Mouse (Mus musculus) lung, postnatal 36 days (tissue): Measurements from ENCODE around the gene Hoxa6.

Experiments used
- DNase-seq: peaks from one replicate; pipeline ENCODE4 v3.0.0; 2022; ENCODE audit warnings: mixed read lengths

The Hoxa6 gene

DNA sequence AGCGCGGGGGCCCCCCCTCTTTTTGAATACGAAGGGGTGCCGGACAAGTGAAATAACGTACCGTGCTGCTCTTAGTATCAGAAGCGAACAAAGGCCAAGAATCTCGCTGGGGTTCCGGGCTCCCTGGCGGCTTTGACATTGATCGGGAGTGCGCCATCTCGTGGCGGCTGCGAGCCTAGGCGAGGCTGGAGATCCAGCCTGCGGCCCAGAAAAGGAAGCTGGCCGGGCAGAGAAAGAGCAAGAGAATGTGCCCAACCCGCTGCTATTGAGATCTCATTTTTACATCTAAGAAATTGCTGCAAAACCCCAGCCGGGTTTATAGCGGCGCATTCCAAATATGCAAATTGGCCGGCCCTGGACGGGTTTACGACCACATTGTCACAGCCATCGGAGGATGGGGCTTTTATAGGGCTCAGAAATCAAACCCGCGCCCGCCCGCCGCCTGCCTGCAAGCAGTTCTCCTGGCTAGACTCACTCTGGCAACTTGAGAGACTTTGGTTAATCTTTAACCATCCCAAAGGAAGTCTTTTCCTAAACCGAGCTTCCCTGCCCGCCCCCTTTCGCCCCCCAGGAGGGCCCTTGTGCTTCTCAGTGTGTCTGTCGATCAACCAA lies 32.0 kb upstream of the Hoxa6 start, which contains the start of gene Hoxa10:
Gene Hoxa10, minus strand, starts transcription at position 466 of the 612 bp plus-strand sequence.
- DNase-seq, result peak; percentile 85

DNA sequence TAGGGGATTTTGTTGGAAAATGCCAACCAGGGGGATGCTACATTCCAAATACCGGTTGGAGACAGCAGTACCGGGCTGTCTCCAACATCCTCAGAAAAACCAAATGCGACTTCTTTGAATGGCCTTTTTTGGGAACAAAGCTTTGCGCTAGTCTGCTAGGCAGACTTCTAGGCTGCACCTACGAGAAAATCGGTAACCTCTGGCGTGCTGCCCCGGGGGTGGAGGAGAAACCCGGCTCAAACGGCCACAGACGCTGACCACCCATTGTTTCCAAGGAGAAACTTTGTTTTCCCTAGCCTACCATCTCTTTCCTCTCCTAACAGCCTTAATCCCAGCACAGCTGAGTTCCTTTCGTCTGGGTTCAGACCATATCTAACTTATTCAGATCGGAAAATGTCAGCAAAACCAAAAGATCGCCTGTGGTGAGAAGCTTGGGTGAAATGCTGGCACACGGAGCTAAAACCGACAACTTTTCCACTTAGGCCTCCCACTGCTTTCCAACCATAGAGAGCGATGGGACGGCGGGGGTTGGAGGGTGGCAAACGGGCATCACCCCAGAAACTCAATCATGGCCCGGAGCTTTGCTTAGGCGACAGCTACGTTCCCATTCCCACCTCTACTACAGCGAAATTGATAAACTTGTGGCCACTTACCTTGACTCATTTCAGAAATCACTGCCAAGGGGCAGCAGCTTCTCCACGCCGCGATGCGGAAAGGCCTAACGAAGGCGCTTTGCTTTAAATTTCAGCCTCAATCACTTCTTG lies 31.3 kb upstream of the Hoxa6 start:
- DNase-seq, result no peak

DNA sequence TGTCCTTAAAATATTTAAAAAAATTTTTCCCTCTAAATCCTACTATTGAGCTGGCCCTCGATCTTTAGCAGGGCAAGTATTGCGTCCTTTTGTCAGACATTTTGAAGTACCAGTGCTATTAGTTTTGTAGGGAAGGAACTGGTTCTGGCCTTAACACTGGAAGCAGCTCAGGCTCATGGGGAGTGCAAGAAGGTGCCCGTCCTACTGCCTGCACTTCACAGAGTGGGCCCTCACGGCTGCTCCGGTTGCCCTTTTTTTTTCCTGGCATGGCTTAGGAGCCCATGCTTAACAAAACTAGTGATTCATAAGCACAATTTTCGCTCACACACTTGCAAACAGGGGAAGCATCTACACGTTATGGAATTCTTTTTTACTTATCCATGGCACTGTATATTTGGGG lies 30.5 kb upstream of the Hoxa6 start:
- DNase-seq, result no peak

DNA sequence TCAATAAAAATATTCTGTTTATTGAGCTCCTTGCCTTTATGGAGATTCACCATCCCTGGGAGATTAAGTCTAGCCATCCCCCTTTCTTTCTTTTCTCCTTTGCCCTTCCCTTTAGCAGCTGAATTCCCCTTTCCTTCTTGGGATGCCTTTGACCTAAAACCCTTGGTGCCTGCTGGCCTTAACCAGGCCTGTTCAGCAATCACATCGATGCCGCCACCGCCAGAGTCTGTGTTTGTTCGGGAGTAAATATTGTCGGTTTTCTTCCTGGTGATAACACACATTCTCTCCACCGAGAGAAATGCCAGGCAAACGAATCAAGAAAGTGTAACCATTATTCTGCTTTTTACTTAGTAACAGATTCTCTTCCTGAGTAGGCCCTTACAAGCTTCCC lies 29.6 kb upstream of the Hoxa6 start:
- DNase-seq, result no peak

DNA sequence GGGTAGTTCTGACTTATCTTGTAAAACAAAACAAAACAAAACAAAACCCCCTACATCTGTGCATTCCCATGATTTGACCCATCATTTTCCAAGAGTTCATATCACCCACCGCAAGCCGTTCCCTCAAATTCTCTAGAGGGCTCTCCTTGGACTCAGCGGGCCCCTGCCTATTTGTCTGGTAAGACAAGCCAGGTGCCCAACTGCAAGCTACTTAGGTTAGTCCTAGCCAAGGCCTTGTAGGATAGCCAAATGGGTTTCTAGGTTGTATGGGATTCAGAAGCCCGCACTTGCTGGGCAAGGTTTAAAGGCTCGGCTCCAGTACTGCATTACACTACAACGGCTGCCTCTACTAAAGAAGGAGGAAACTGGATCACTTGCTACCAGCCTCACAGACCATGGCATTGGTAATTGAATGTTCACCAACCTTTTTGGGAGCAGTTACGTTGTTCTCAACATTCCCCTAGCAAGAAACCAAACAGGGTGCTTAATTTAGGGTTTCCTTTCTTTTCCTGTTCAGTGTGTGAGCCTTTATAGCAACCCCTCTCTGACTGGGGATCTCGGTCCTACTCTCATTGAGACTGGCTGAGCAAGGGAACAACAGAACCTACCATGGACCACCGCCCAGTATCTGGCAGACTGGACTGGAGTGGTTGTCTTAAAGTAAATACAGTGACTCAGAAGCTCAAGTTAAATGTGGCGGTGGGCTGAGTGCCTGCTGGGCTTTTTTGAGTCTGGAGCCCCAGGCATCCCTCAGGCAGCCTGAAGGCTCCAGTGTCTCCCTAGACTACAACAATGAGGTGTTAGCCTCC lies 29.0 kb upstream of the Hoxa6 start:
- DNase-seq, result no peak

DNA sequence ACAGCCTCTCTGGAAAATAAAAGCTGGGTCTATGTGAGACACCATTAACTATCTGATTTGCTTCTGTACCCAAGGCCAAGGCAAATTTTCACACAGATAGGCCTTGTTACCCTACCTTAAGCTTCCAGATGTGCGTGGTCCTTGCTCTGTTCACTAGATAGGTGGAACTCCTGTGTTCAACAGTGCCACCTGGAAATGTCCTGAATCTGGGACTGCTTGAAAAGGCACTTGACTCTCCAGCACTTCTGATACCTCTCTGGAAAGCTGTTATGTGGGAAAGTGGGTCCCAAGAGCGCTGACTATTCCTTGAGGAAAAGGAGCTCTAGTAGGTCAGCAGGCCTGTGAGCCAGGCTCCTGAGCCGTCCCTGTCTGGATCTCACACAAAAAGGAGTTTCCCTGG lies 28.3 kb upstream of the Hoxa6 start:
- DNase-seq, result no peak

DNA sequence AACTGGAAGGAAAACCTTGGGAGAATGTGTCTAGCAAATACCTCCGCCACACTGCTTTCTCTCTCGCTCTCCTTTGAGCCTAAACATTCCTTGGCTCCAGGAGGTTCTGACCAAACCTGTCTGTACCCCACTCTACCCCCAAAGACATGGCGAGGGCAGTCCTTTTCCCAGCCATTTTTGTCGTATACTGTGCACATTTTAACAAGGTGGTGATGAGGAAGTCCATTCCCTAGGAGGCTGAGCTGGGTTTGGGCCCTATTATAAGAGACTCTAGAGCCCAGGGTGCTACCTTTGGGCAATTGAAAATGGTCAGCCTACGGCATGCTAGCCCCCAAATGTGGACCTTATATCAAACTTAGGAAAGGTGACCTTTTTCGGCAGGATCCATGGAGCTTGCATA lies 27.3 kb upstream of the Hoxa6 start:
- DNase-seq, result no peak

DNA sequence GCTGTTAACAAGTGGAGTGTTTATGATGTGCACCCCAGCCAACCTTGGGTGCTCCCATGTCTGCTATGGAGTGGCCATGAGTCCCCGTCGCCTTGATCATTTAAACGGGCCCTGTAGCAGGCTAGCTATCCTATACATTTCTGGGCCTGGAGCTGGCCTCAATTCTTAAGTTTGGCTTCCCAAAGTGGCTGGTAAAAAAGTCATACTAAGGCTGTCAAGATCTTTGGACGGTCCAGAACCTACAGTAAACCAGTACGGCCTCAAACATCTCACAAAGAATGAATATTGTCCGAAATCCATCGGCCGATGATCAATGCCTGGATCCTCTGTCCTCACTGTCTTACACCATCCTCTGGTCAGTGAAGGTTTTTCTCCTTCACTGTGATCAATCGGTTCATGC lies 26.7 kb upstream of the Hoxa6 start:
- DNase-seq, result no peak

DNA sequence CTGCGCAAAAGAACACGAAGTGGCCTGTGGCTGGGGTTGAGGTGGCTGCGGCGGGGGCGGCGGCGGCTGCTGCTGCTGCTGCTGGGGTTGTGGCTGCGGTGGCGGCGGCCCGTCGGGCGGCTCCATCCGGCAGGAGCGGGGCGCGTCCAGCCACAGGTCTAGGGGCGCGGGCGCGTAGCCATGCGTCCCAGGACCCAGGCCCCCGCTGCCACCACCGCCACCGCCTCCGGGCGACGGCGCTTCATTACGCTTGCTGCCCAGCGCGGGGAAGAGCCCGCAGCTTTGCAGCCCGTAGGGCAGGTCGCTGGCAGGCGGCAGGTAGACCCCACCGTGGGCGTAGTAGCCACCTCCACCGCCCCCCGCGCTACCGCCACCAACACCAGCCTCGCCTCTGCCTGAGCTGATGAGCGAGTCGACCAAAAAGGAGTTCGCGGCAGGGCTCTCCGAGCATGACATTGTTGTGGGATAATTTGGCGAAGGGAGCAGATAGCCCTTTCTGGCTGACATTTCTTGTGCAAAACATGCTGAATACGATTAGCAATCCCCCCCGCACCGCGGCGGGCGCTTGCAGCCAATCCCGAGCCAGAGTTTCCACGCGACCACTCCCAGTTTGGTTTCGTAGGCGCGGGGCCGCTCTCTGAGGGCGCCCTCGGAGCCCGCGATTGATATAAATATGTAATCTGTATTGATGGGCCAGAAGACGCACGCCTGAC lies 26.1 kb upstream of the Hoxa6 start:
- DNase-seq, result no peak

DNA sequence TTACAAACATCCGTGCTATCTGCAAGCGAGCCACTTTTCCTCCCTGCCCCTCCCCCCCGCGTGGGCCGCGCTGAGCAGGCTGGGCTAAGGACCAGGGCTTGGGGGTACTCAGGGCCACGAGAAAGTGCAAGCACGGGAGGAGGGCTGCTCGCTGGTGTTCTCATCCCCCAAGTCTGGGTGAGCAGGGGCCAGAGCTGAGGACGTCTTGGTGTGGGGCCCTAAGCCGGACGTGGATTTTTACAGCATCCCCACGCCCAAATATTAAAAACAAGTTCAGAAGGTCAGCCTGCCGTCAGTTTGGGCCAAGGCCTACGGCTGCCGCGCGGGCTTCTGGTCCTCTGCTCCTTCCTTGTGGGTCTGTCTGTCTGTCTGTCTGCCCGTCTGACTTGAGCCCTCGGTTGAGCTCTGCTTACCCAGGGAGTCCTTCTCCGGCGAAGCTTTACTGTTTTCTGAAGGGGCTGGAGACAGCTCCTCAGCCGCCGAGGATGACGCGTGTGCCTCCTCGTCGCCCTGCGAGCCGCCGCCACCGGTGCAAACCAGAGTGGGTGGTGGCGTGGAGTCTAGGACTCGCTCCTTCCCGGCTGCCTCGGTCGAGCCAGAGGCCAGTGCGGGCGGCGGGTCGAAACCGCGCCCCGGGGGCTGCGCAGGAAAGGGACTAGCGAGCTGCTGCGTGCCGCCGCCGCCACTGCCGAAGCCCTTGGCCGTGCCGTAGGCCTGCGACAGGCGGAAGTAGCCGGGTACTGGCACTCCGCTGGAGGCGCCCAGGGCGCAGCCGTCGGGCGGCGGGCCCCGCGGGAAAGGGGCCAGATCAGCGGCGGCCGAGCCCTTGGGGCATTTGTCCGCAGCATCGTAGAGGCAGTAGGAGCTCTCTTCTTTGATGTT lies 25.3 kb upstream of the Hoxa6 start:
- DNase-seq, result no peak

DNA sequence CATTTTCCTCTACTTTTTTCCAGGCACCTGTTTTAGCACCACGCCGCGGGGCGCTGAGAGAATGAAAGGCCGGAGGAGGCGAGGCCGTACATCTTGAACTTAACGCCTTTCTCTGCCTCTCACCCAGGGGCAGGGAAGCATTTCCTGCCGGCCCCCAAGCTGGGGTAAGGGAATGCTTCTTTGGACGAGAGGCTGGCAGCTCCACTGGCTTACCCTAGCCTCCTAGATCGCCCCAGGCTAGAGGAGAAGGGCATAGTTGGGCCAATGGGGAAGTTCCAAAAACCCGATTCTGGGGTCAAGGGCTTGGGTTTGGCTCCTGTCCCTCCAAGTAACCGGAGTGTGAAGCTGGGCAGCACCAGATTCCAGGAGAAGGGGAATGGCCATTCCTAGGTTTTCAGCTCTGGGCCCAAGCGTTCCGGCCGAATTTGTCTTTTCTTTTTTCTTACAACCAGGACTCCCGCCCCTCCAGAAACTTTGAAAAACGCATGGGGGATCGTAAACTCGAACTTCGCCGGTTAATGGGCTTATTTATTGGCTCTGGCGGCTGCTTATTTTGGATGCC lies 24.5 kb upstream of the Hoxa6 start:
- DNase-seq, result no peak

DNA sequence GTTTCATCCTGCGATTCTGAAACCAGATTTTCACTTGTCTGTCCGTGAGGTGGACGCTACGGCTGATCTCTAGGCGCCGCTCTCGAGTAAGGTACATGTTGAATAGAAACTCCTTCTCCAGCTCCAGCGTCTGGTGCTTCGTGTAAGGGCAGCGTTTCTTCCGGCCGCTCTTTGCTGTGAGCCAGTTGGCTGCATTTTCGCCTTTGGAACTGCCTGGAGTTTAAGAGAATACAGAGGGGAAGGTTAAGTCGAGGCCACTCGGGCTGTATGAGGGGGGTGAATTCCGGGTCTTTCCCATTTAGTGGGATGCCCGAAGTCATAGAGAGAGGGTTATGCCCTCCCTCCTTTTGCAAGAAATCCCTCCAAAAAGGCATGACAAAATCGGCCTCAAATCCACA lies 24.0 kb upstream of the Hoxa6 start:
- DNase-seq, result no peak

DNA sequence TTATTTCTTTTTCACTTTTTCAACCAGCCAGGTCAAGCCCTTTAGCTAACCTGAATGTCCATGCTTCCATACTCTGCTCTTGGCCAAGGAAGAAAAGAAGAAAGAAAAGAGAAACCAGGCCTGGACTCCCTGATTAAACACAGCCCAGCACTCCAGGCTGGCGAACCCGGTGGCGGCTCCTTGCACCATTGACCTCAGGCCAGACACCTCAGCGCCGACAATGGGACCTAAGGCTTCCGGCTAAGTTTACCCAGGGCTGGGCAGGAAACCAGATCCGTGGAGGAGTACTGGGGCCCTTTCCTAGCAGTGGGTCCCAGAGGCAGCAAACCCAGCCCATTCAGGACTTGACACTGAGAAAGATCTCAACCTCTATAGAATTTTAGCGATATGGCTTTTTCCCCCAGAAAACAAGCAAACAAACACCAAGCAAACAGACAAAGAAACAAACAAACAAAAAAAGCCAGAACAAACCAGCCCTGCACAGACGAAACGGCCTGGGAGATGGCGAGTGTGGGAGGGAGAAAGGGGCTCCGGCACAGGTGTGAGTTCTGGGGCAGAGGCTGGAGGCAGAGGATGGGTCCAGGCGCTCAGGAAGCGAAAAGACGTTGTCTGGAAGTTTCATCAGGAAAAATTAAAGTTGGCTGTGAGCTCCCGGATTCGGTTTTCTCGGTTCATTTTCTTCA lies 23.5 kb upstream of the Hoxa6 start:
- DNase-seq, result no peak

DNA sequence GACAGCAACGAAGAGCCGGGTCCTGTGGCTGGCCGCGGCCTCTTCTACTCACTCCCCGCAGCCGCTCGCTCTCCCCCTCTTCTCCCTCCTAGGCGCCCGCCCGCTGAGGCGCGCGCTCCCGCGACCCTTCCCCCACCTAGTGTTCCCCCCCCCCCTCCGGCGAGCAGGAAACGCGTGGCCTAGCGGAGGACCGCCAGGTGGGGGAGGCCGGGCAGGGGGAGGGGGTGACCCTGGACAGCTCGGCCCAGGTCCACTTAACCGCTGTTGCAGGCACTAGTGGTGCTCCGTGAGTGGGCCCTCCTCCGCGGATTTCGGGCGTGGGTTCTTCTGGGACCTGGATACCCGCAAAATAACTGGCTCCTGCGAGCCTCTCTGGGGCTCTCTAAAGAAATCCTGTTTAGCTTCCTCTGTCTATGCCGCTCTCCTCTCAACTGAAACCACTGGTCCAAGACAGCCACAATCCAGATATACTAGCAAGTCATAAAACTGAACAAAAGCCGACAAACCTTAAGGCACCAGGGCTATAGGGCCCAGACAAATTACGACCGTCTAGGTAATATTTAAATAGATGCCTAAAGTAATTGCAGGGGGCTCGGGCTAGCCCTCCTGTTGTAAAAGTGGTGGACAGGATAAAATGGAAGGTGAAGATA lies 22.1 kb upstream of the Hoxa6 start, which contains the start of gene Hoxa9:
Gene Hoxa9, minus strand, starts transcription at position 574 of the 650 bp plus-strand sequence.
- DNase-seq, result no peak

DNA sequence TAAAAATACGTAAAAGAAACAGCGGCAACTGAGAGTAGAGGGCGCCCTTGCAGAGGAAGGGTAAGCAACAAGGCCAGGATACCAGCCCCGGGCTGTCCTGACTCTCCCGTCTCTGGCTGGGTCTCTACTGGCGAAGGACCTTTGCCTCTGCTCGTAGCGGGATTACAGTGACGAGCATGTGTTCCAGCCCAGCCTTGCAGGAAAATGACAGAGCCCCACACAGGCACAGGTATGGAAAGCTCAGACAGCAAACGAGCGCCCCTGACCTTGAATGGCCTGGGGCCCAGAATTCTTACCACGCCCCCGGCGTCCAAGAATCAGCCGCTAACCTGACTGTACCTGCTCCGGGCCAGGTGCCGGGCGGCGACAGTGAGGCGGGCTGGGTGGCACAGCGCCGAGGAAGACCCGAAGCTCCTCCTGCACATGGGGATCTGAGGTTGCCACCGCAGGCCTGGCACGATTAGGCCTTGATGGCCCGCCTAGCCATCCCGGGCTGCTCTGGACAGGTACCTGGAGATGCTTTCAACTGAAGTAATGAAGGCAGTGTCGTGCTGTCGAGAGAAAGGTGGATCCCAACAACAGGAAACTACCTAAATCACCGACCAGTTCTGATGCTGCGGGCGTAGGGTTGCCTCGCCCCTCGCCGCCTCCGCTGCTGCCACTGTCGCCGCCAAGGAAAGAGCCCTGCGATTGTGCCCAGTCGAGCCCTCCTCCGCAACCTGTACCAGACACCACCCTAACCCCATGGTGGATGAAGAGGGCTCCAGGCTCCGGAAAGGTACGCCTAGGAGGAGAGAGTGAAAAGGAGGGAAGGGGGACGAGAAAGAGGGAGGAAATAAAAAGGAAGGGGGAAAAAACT lies 21.3 kb upstream of the Hoxa6 start:
- no peak for DNase-seq

DNA sequence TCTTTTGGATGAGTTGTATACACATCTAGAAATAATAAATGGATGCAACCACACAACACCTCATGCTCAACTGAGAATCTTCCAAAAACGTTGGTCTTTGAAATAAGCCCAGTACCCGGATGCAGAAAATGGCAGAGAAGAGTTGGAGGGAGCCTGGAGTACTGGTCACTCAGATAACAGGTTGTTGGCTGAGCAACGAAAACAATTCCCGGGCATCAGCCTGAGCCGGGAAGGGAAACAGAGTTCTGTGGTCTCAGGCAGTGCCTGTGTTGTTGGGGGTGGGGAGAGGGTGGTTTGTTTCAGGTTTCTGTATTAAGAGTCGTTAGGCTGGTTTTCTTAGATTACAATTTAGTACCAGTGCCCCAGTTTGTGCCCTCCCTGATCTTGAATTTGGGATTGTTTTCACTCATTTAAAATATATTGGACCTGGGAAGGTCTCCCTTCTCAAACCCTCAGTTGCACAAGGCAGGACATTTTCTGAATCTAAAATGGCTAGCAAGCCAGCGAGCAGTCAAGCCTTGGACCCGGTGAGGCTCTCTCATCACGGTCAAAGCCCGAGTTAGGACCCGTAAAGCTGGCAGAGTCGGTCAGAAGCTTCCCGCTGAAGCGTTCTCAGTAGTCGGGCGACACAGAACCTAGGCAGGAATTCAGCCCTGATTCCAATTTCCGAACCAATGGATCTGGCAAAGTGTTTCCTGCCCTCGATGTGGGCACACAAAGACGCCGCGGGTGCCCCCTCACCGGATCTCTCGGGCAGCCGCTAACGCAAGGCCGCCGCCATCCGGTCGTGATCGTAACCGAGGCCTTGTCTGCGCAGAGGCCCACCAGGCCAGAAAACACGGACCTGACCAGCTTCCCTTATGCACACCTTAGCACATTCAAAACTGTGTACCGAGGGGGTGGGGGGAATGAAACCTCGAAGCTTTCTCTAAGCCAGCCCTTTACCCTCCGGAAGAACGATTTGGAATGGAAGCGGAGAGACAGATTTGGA lies 20.2 kb upstream of the Hoxa6 start:
- no peak for DNase-seq

DNA sequence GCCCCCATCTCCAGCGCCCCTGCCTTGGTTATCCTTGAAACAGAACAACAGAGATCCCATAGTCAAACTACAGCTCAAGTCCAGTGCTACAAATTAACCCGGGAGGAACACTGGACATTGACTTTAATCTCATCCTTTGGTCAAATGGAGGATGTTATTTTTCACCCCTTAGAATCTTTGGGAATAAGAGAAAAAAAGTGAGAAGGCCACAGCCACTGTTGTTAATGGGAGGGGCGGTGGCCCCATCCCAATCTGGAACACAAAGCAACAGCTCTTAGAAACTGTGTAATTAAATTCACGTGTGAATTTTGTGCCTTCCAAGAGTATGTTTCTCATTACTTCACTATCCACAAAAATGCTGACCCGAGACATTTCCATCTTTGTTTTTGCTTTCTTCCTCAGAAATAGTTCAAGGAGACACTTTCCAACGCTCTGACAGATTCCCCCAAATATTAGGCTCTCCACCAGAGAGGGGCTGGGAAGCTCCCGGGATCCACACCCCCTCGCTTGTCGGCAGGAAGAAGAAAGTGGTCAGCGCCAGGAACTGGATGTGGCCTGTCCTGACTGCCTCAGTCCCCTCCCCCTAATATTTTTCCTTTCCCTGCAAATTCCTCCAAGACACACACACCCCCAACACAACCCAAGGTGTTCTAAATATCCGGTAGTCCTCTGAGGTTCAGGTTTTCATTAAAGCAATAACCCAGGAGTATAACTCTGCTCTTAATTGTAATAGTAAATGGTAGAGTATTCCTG lies 19.1 kb upstream of the Hoxa6 start:
- no peak for DNase-seq
